ENCODE assay signal across 22 mouse cellular contexts in the genomic region with DNA sequence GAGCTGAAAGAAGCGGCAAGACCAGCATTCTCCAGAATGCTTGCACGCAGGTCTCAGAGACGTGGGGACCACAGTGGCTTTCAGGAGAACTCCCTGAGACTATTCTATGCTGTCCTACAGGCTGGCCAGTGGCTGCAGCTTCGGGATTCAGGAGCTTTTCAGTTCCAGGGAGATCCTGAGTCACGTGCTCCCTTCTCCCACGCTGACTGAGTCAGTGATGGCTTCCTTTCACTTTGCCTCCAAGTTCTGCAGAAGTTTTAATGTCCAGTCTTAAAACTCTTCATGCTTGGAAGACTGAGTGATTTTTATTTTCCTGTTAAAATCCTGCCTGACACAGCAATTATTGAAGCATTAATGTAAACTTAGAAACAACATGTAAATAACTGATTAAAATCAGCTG.
"Had no signal": no experiment of that assay in that cellular context is flagged by ENCODE, and none has a peak within 500 bp of the region (broad histone marks: within the 10 kb centered on the region; RNA-seq: fewer than 3 reads in every experiment).

No protein-coding gene starts in this region.

- H3K4me3 ChIP-seq: kidney, embryonic 15.5 days; limb, embryonic 12.5 days; limb, embryonic 15.5 days; lung, embryonic 15.5 days; midbrain, embryonic 12.5 days; midbrain, embryonic 15.5 days; neural tube, embryonic 13.5 days had no signal

- DNase-seq: kidney, adult 11 months; kidney, adult 8-10 months; kidney, postnatal 10 days; kidney, postnatal 36 days; left cerebral cortex, postnatal 4 days; liver, postnatal 0 days; lung, postnatal 10 days; retina, postnatal 1 day; right cerebral cortex, postnatal 25 days; thymus, adult 2 months; thymus, postnatal 14 days; thymus, postnatal 4 days had no signal

- ATAC-seq: liver, postnatal 0 days; midbrain, embryonic 15.5 days had no signal

- H3K4me1 ChIP-seq: limb, embryonic 12.5 days; limb, embryonic 15.5 days; lung, embryonic 15.5 days; midbrain, embryonic 12.5 days; midbrain, embryonic 15.5 days; neural tube, embryonic 13.5 days had no signal

- H3K27ac ChIP-seq: kidney, embryonic 15.5 days; limb, embryonic 12.5 days; limb, embryonic 15.5 days; liver, embryonic 14.5 days; lung, embryonic 15.5 days; macrophage; midbrain, embryonic 12.5 days; midbrain, embryonic 15.5 days; neural tube, embryonic 13.5 days had no signal

- H3K27me3 ChIP-seq: kidney, embryonic 15.5 days; limb, embryonic 12.5 days; limb, embryonic 15.5 days; lung, embryonic 15.5 days; midbrain, embryonic 12.5 days; midbrain, embryonic 15.5 days; neural tube, embryonic 13.5 days had no signal

- H3K4me2 ChIP-seq: kidney, embryonic 15.5 days; limb, embryonic 12.5 days; limb, embryonic 15.5 days; liver, embryonic 11.5 days; lung, embryonic 15.5 days; midbrain, embryonic 12.5 days; midbrain, embryonic 15.5 days; neural tube, embryonic 13.5 days had no signal

- H3K9me3 ChIP-seq: kidney, embryonic 15.5 days; limb, embryonic 12.5 days; limb, embryonic 15.5 days; lung, embryonic 15.5 days; midbrain, embryonic 12.5 days; midbrain, embryonic 15.5 days; neural tube, embryonic 13.5 days had no signal

- H3K36me3 ChIP-seq: kidney, embryonic 15.5 days; limb, embryonic 12.5 days; limb, embryonic 15.5 days; lung, embryonic 15.5 days; midbrain, embryonic 12.5 days; midbrain, embryonic 15.5 days; neural tube, embryonic 13.5 days had no signal

- H3K9ac ChIP-seq: kidney, embryonic 15.5 days; limb, embryonic 12.5 days; limb, embryonic 15.5 days; liver, embryonic 14.5 days; liver, postnatal 0 days; lung, embryonic 15.5 days; midbrain, embryonic 12.5 days; midbrain, embryonic 15.5 days; neural tube, embryonic 13.5 days had no signal
